Mouse (Mus musculus) C2C12 (cell line): ENCODE data around the gene Iqgap1.

Experiments used
- CEBPB ChIP-seq: IDR thresholded peaks from one replicate; pipeline ENCODE4 v1.6.1; 2011; ENCODE audit warnings: low read depth, mild to moderate bottlenecking, control low read depth, moderate library complexity
- CTCF ChIP-seq: IDR thresholded peaks from one replicate; pipeline ENCODE4 v1.5.1; 2011; ENCODE audit not compliant: control insufficient read depth, insufficient read depth, insufficient read length
- FOSL1 ChIP-seq: IDR thresholded peaks from one replicate; pipeline ENCODE4 v1.8.0; 2011; ENCODE audit warnings: mild to moderate bottlenecking, low read length; ENCODE audit not compliant: poor library complexity, insufficient read depth, severe bottlenecking
- MAX ChIP-seq: IDR thresholded peaks from one replicate; pipeline ENCODE4 v1.6.1; 2011; ENCODE audit warnings: mild to moderate bottlenecking, control low read depth
- MYOG ChIP-seq: IDR thresholded peaks from one replicate; pipeline ENCODE4 v1.6.1; 2011; ENCODE audit not compliant: control insufficient read depth, insufficient read length; ENCODE audit errors: extremely low read depth

- no peak for TF ChIP-seq CTCF
- no peak for TF ChIP-seq MAX
- TF ChIP-seq CEBPB: no peak
- TF ChIP-seq FOSL1: no peak
- TF ChIP-seq MYOG: no peak
Observed at GRCm38 (mm10) chr7:80747371-80747770, 78.4 kb downstream of the Iqgap1 start.
